In genomic region chr8:71488454-71488853, GRCm38 (mm10) we compare ENCODE assay signal across 7 mouse cellular contexts. TPM values are rescaled to one million over a fixed set of nuclear protein-coding genes. Genes with fewer than 3 reads are reported as not detected.
DNase-seq lines count a peak whose midpoint lies in the region; ATAC-seq lines count a peak whose summit lies in the region.

No protein-coding gene starts in this region.

- H3K4me1 ChIP-seq in intestine, embryonic 14.5 days (replicated peaks; ENCODE audit: control insufficient read depth, insufficient read depth, low read length) = peaks cover 15% of the 10 kb centered on the region

- DNase-seq in adrenal gland, adult (ENCODE audit: inconsistent age in 2 of 2, low spot score in 1 of 2) = peak; percentile 88 to 97
- DNase-seq in embryo, embryonic 10.5 days (ENCODE audit: low spot score) = peak; percentile 98
- DNase-seq in gastrocnemius, postnatal 25 days = peak; percentile 86
- DNase-seq in intestine, embryonic 14.5 days (ENCODE audit: low spot score) = peak; percentile 95
- peak; percentile 90 to 95 for DNase-seq in left cerebral cortex, postnatal 14 days (ENCODE audit: low spot score in 2 of 2)
- DNase-seq in mesoderm, embryonic 11.5 days (ENCODE audit: low read depth, low spot score) = peak; percentile 96
- DNase-seq in right cerebral cortex, postnatal 36 days (ENCODE audit: low spot score in 2 of 2) = peak; percentile 70 to 80

- no peaks in the 10 kb centered on the region for H3K27me3 ChIP-seq in intestine, embryonic 14.5 days (replicated peaks; ENCODE audit: control insufficient read depth, insufficient read depth, low read length)

- H3K9ac ChIP-seq in intestine, embryonic 14.5 days (ENCODE audit: low read length) = peak overlapping the region; percentile 67

- WGBS in intestine, embryonic 14.5 days = under 1% methylated on average over 22 of the region's 22 CpGs

- peak overlapping the region; percentile 86 for H3K4me3 ChIP-seq in intestine, embryonic 14.5 days (ENCODE audit: low read depth, low read length)

- intact Hi-C loops in left cerebral cortex, postnatal 14 days (cut with DNase I) = no loop called here

- peak overlapping the region; percentile 83; the same call in 1 of the 2 replicates for H3K27ac ChIP-seq in intestine, embryonic 14.5 days (ENCODE audit: low read depth)

- peak overlapping the region; percentile 95 for H3K4me2 ChIP-seq in intestine, embryonic 14.5 days (ENCODE audit: low read length)

- ATAC-seq in intestine, embryonic 14.5 days (replicated peaks; ENCODE audit: low FRiP score, low TSS enrichment, low read depth) = peak; percentile 87

- no peaks in the 10 kb centered on the region for H3K9me3 ChIP-seq in intestine, embryonic 14.5 days (ENCODE audit: control insufficient read depth, low read length)

- H3K36me3 ChIP-seq in intestine, embryonic 14.5 days (ENCODE audit: control insufficient read depth, insufficient read depth, low read length) = peaks cover 28% of the 10 kb centered on the region

RNA-seq across cellular contexts. Expression of gene Gtpbp3, which starts 0.6 kb away (rescaled TPM):
- total RNA-seq in gastrocnemius, postnatal 25 days (2021) = 10 to 100 TPM in 1 of 2 experiments, 1 to 10 TPM in 1; 9.6 to 11.5 TPM
- polyA plus RNA-seq in intestine, embryonic 14.5 days (2014; fragmentation: Nextera tagmentation; extraction: Ambion mirVana) = 6.1 and 6.2 TPM in 2 replicates
- total RNA-seq in left cerebral cortex, postnatal 14 days (2021) = 10 to 100 TPM; 29.8 to 30.8 TPM

RNA-seq across cellular contexts. Expression of gene Ano8, which starts 2.7 kb away (rescaled TPM):
- total RNA-seq in gastrocnemius, postnatal 25 days (2021) = 10 to 100 TPM; 17.1 to 18.4 TPM
- 1.2 and 1.7 TPM in 2 replicates for polyA plus RNA-seq in intestine, embryonic 14.5 days (2014; fragmentation: Nextera tagmentation; extraction: Ambion mirVana)
- total RNA-seq in left cerebral cortex, postnatal 14 days (2021) = 10 to 100 TPM; 68.7 to 74.9 TPM

RNA-seq across cellular contexts. Expression of gene Dda1, which starts 19.5 kb away (rescaled TPM):
- 10 to 100 TPM; 23.9 to 24.9 TPM for total RNA-seq in gastrocnemius, postnatal 25 days (2021)
- polyA plus RNA-seq in intestine, embryonic 14.5 days (2014; fragmentation: Nextera tagmentation; extraction: Ambion mirVana) = 102 TPM in 2 replicates
- 100 to 1,000 TPM in 1 of 2 experiments, 10 to 100 TPM in 1; 96.0 to 106 TPM for total RNA-seq in left cerebral cortex, postnatal 14 days (2021)

RNA-seq across cellular contexts. Expression of gene Plvap, which starts 23.1 kb away (rescaled TPM):
- 10 to 100 TPM in 1 of 2 experiments, 1 to 10 TPM in 1; 8.4 to 22.5 TPM for total RNA-seq in gastrocnemius, postnatal 25 days (2021)
- polyA plus RNA-seq in intestine, embryonic 14.5 days (2014; fragmentation: Nextera tagmentation; extraction: Ambion mirVana) = 59.3 and 63.7 TPM in 2 replicates
- total RNA-seq in left cerebral cortex, postnatal 14 days (2021) = 1 to 10 TPM; 6.6 to 7.6 TPM

RNA-seq across cellular contexts. Expression of gene Mrpl34, which starts 23.7 kb away (rescaled TPM):
- total RNA-seq in gastrocnemius, postnatal 25 days (2021) = 10 to 100 TPM; 62.6 to 75.2 TPM
- polyA plus RNA-seq in intestine, embryonic 14.5 days (2014; fragmentation: Nextera tagmentation; extraction: Ambion mirVana) = 183 and 191 TPM in 2 replicates
- 10 to 100 TPM; 75.5 to 79.8 TPM for total RNA-seq in left cerebral cortex, postnatal 14 days (2021)

Comparison
In these comparisons a context has a peak if more than half of its experiments do, and no peak if none do; other contexts are left out.
1. Peak in every context shown above with its lines: DNase-seq, ATAC-seq, H3K4me3 ChIP-seq and H3K27ac ChIP-seq.